Mouse (Mus musculus) embryonic facial prominence, embryonic 14.5 days (tissue): ENCODE data around the gene Tada1. TPM values are rescaled to one million over a fixed set of nuclear protein-coding genes. Genes with fewer than 3 reads are reported as not detected.

Source experiments
- ATAC-seq: fragments of 200-750 bp; cut with Nextera tagmentation; 2 replicates; pipeline ENCODE4 v1.8.0; 2017; ENCODE audit warnings: low read depth, moderate number of reproducible peaks, moderate TSS enrichment
- DNase-seq: peaks from one replicate; pipeline ENCODE4 v3.0.0-alpha.2; 2015; ENCODE audit warnings: low spot score
- H3K27ac ChIP-seq: fragments of 300-500 bp; sonication (generic); replicated peaks from 2 replicates; pipeline ENCODE4 v1.5.1; 2014; ENCODE audit warnings: low read depth, mild to moderate bottlenecking, low read length, moderate library complexity
- H3K27me3 ChIP-seq: fragments of 300-500 bp; sonication (generic); replicated peaks from 2 replicates; pipeline ENCODE4 v1.6.1; 2014; ENCODE audit warnings: low read length; ENCODE audit not compliant: control insufficient read depth, insufficient read depth
- H3K36me3 ChIP-seq: fragments of 300-500 bp; sonication (generic); 2 replicates; pipeline ENCODE4 v1.6.1; 2014; ENCODE audit warnings: low read length, mixed read lengths; ENCODE audit not compliant: control insufficient read depth, insufficient read depth
- H3K4me1 ChIP-seq: fragments of 300-500 bp; sonication (generic); 2 replicates; pipeline ENCODE4 v1.6.1; 2014; ENCODE audit warnings: antibody characterized with exemption, low read length; ENCODE audit not compliant: control insufficient read depth, insufficient read depth
- H3K4me2 ChIP-seq: fragments of 300-500 bp; sonication (generic); 2 replicates; pipeline ENCODE4 v1.6.1; 2014; ENCODE audit warnings: low read depth, mild to moderate bottlenecking, low read length, moderate library complexity, mixed read lengths
- H3K4me3 ChIP-seq: fragments of 300-500 bp; sonication (generic); 2 replicates; pipeline ENCODE4 v1.5.1; 2014; ENCODE audit warnings: low read depth, mild to moderate bottlenecking, low read length
- H3K9ac ChIP-seq: fragments of 300-500 bp; sonication (generic); 2 replicates; pipeline ENCODE4 v1.6.1; 2014; ENCODE audit warnings: low read depth, mild to moderate bottlenecking, low read length, moderate library complexity, mixed read lengths
- H3K9me3 ChIP-seq: fragments of 300-500 bp; sonication (generic); 2 replicates; pipeline ENCODE4 v1.6.1; 2016; ENCODE audit warnings: low read length; ENCODE audit not compliant: control insufficient read depth
- WGBS: fragments of 180-500 bp; shearing (Covaris S2); extraction: QIAGEN DNeasy Blood & Tissue Kit; methylation state at CpG from one replicate; pipeline ENCODE4 v1.1.7; 2014; 5-methylcytosine and 5-hydroxymethylcytosine counted together
- polyA plus RNA-seq: library from polyadenylated mRNA; unstranded; fragments of >200 nt; fragmentation: Nextera tagmentation; extraction: Ambion mirVana; gene quantifications from 2 replicates; pipeline ENCODE4 v1.2.1, GENCODE M21; 2014

Gene Tada1
- polyA plus RNA-seq, 1 experiment from 2014 or later, result 50.9 TPM

DNA sequence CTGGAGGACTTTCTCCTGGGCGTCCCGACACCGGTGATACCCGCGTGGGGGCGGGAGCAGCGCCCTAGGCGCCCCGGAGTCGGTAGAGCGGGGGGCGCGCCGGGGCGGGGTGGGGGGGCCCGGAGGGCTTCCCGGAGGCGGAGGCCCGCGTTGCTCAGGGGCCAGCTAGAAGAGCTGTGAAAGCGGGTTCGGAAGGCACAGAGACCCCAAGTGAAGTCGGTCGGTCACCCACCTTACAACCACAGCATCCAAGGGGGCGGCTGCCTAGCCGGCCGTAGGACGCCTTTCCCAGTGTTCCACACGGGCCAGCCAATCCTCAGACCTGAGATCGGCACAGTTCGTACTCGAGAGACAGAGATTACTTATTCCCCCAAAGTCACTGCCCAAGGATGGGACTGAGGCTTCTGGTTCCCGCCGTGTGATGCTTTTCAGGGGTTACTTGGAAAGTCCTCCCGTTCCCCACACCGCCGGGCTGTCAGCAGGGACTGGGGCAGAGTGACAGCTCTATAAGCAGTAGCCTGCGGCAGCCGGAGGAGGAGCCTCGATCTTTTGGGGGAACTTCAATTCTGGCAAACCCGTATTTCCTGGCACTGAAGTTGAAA, 834 bp downstream of the Tada1 start:
- Histone ChIP-seq H3K36me3 (peaks cover 28% of the 10 kb centered on the region), H3K9ac (peak overlapping the region; percentile 95), H3K4me1 (peaks cover 15% of the 10 kb centered on the region), H3K27me3 (no peaks in the 10 kb centered on the region), H3K27ac (peak overlapping the region; percentile 88), H3K4me2 (peak overlapping the region; percentile 56), H3K4me3 (peak overlapping the region; percentile 74), H3K9me3 (no peaks in the 10 kb centered on the region)
- ATAC-seq (peak; percentile 38), DNase-seq (peak; percentile 88)
- WGBS, result under 1% methylated on average over 23 of the region's 41 CpGs

DNA sequence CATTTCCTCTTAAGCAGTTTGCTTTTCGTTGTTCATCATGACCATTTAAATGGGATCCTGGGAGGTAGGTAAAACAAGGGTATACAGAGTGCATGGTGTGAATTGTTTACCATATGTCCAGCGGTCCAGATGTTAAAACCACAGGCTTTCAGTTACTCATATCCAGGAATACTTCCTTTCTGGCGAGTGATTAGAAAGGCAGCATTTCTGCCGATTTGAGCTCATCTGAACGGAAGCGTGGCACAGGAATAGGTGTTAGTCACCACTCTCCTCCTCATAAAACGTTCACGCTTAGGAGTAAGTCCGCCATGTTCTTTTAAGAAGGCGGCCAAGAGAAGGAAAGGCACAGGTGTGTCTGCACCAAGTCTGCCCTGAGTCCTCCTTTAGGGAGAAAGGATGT, 2.4 kb downstream of the Tada1 start:
- Histone ChIP-seq H3K4me1 (peaks cover 15% of the 10 kb centered on the region), H3K4me2 (peak overlapping the region; percentile 56; the same call in 1 of the 2 replicates), H3K4me3 (no peak overlapping the region), H3K9ac (peak overlapping the region; percentile 95), H3K36me3 (peaks cover 43% of the 10 kb centered on the region), H3K27me3 (no peaks in the 10 kb centered on the region), H3K9me3 (no peaks in the 10 kb centered on the region), H3K27ac (no peak overlapping the region)
- DNase-seq (no peak), ATAC-seq (no peak)
- WGBS, result 77% methylated on average over 10 of the region's 10 CpGs

DNA sequence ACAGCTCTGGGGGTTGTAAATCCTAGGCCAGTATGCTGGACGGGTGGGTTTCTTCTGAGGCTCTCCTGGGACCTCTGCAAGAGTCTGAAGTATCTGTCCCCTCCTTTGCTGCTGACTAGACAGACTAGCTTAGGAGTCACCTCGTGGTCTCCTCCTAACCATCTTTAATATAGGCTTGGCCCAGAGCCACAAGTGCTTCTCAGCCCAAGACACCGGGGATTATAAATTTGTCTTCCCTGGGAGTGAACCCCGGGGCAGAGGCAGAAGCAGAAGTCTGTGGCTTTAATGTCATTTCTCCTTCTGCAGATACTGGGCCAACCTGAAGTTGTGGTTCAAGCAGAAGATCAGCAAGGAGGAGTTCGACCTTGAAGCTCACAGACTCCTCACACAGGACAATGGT, 2.9 kb downstream of the Tada1 start:
- ATAC-seq (no peak), DNase-seq (no peak)
- Histone ChIP-seq H3K36me3 (peaks cover 47% of the 10 kb centered on the region), H3K4me3 (no peak overlapping the region), H3K4me1 (peaks cover 15% of the 10 kb centered on the region), H3K9ac (no peak overlapping the region), H3K4me2 (no peak overlapping the region), H3K27me3 (no peaks in the 10 kb centered on the region), H3K9me3 (no peaks in the 10 kb centered on the region), H3K27ac (no peak overlapping the region)
- 71% methylated on average over 5 of the region's 5 CpGs for WGBS

DNA sequence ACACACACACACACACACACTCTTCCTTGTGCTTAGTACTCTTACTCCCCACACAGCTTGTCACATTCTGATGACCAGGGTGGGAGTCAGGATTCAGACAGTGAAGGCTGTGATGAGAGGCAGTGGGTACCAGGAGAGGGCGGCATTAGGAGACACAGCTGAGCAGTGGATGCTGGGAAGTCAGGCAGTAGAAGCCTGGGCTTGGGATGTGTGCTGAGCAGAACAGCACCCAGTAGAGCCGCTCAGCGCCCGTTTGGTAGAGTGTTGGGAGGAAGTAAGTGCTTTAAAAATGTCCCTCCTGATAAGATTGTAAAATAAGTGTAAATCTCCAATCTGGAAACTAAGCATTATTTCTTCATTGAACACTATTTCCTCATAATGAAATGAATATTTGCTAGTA, 3.7 kb downstream of the Tada1 start:
- Histone ChIP-seq H3K4me3 (no peak overlapping the region), H3K9ac (no peak overlapping the region), H3K27me3 (no peaks in the 10 kb centered on the region), H3K4me2 (no peak overlapping the region), H3K27ac (no peak overlapping the region), H3K36me3 (peaks cover 55% of the 10 kb centered on the region), H3K4me1 (peaks cover 15% of the 10 kb centered on the region), H3K9me3 (no peaks in the 10 kb centered on the region)
- WGBS, result 84% methylated on average over 4 of the region's 4 CpGs
- ATAC-seq, result no peak
- DNase-seq, result no peak

DNA sequence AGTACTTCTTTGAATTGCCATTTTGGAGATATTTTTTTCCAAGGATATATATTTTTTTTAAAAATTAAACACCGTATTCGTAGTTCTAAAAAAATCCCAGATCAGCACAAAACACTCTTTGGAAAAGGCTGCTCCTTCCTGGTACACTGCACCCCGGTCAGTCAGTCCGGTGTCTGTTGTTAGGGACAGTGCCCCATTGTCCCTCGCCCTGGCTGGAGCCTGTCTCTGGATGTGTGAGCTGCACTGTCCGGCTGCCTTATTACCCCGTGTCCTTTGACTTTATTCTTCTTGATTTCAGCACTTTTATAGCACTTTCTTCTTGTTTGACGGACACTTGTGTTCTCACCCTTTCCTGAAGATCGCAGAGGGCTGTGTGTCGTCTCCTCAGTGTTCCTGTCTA, 5.7 kb downstream of the Tada1 start:
- WGBS, result 86% methylated on average over 10 of the region's 10 CpGs
- Histone ChIP-seq H3K9ac (no peak overlapping the region), H3K4me1 (peaks cover 15% of the 10 kb centered on the region), H3K27me3 (no peaks in the 10 kb centered on the region), H3K36me3 (peaks cover 75% of the 10 kb centered on the region), H3K4me3 (no peak overlapping the region), H3K9me3 (no peaks in the 10 kb centered on the region), H3K4me2 (no peak overlapping the region), H3K27ac (no peak overlapping the region)
- ATAC-seq, result no peak
- no peak for DNase-seq

DNA sequence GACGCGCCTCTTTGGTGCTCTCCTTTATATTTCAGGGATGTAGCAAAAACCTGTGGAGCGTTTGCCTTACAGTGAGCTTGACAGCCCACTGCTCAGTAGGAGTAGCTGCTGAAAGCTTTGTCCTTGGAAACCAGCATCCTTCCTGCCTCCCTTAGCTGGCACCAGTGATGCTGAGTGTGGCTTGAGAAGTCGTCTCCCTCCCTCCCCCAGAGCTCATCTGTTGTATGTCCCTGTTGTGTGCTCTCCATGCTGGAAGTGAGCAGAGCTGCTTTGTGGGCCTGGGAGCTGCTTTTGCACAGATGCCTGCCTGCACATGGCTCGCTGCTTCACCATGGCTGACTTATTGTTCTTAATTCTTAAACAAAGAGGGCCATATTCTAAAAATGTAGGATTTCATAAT, 6.5 kb downstream of the Tada1 start:
- H3K9me3 ChIP-seq, result no peaks in the 10 kb centered on the region
- no peak overlapping the region for H3K9ac ChIP-seq
- no peak overlapping the region for H3K4me3 ChIP-seq
- ATAC-seq, result no peak
- 88% methylated on average over 5 of the region's 5 CpGs for WGBS
- no peak for DNase-seq
- no peaks in the 10 kb centered on the region for H3K27me3 ChIP-seq
- H3K36me3 ChIP-seq, result peaks cover 84% of the 10 kb centered on the region
- no peak overlapping the region for H3K27ac ChIP-seq
- H3K4me1 ChIP-seq, result peaks cover 13% of the 10 kb centered on the region
- no peak overlapping the region for H3K4me2 ChIP-seq

DNA sequence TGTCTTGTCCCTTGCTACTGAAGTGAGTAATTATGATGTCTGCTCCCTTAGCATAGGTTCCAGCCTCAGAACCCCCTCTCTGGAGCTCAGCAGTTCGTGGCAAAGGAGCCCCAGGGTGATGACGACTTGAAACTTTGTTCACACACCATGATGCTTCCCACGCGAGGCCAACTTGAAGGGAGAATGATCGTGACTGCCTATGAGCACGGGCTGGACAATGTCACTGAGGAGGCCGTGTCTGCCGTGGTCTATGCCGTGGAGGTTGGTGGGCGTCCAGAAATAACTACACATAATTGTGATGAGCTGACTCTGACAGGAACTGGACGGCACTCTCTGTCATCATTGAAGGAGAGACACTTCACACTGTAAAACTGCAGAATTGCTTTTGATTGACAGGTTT, 9.6 kb downstream of the Tada1 start:
- no peak for ATAC-seq
- Histone ChIP-seq H3K4me2 (no peak overlapping the region), H3K9me3 (no peaks in the 10 kb centered on the region), H3K4me1 (no peaks in the 10 kb centered on the region), H3K9ac (no peak overlapping the region), H3K36me3 (peaks cover 98% of the 10 kb centered on the region), H3K27me3 (no peaks in the 10 kb centered on the region), H3K27ac (no peak overlapping the region), H3K4me3 (no peak overlapping the region)
- 91% methylated on average over 11 of the region's 11 CpGs for WGBS
- no peak for DNase-seq

DNA sequence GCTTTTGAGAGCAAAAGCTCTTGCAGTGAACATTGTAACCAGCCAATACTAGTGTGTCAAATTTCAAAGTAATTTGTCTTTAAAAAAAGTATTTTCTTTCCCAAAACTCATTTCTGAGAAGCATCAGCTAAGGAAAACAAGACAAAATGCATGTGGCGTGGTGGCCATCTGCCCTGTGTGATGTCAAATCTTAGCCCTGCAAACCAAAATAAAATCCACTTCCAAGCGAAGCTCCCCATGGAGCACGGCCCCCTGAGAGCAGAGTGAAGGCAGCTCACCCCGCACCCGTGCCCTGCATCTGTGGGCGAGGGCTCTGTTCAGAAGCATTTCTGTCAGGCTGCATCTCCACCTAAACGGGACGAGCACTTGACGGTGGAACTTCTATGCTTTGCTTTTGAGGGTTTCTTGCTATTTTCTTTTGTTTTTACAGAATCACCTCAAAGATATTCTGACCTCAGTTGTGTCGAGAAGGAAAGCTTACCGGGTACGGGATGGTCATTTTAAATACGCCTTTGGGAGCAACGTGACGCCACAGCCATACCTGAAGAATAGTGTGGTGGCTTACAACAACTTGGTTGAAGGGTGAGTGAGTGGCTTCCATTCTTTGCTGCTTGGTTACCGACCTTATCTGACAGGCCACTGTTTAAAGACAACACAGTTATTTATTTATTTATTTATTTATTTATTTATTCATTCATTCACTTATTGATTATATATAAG, 10.7 kb downstream of the Tada1 start:
- Histone ChIP-seq H3K27me3 (no peaks in the 10 kb centered on the region), H3K9me3 (no peaks in the 10 kb centered on the region), H3K36me3 (peaks cover 98% of the 10 kb centered on the region), H3K4me3 (no peak overlapping the region), H3K9ac (no peak overlapping the region), H3K27ac (no peak overlapping the region), H3K4me1 (no peaks in the 10 kb centered on the region), H3K4me2 (no peak overlapping the region)
- ATAC-seq (no peak), DNase-seq (no peak)
- WGBS, result 91% methylated on average over 16 of the region's 16 CpGs

GRCm38 (mm10) chr1:166391671-166392070, 12.8 kb downstream of the Tada1 start:
- 92% methylated on average over 6 of the region's 6 CpGs for WGBS
- H3K9me3 ChIP-seq, result no peaks in the 10 kb centered on the region
- no peak overlapping the region for H3K27ac ChIP-seq
- DNase-seq, result no peak
- H3K4me3 ChIP-seq, result no peak overlapping the region
- H3K36me3 ChIP-seq, result peaks cover 95% of the 10 kb centered on the region
- no peak for ATAC-seq
- H3K27me3 ChIP-seq, result no peaks in the 10 kb centered on the region
- H3K9ac ChIP-seq, result no peak overlapping the region
- H3K4me2 ChIP-seq, result no peak overlapping the region
- no peaks in the 10 kb centered on the region for H3K4me1 ChIP-seq
